Mouse (Mus musculus) layer of hippocampus, postnatal 14 days (tissue): ENCODE measurements around the gene Lgals8. TPM values are rescaled to one million over a fixed set of nuclear protein-coding genes. Genes with fewer than 3 reads are reported as not detected.

Experiments
- DNase-seq, 2 experiments: peaks; one replicate each; pipeline ENCODE4 v3.0.0; 2021 to 2022; ENCODE audit warnings: low spot score in 2 of 2, mixed read lengths in 1 of 2
- total RNA-seq, 2 experiments: library from RNA; stranded (reverse); gene quantifications; 2 replicates each; pipeline ENCODE4 v1.2.3; 2021

Lgals8 gene
- total RNA-seq, 2 experiments from 2014 or later, result 27.9 to 35.8 TPM

DNA sequence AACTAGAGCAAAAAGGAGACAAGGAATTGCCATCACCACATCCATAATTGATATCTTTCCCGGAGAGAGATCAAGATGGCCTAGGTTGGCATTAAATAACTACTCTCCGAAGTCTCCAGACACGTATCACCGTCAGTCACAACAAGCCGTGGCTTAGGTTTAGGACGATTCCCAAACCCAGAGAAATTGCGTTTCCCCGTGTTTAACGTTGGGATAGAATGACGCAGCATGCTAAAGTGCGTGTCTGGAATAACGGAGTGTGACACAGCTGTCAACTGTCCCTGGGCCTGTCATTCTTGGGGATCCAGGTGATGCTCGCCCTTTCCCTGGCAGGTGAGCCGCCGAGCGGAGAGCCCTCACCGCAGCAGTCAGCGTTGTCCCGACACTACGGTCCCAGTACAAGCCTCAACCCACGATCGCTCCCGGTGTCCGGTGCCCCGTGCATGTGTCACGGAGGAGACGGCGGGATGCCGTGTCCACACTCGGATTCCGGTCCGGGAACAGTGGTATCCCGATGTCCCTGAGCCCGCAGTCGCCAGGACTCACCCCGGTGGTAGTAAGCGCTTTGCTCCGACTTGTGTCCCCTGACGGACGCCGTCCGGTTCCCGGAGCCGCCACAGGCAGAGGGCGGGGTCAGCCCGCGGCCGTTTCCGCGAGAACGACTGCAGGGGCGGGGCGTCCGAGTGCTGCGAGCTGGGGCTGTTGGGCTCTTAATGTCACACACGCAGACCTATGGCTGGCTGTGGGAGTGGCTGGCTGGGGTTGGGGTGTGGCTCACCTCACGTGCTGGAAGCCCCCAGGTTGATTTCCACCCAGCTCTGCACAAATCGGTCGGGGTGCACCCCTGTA, 3.6 kb downstream of the Lgals8 start:
- DNase-seq, result peak; percentile 79 to 87

- peak in 1 of 2 experiments; percentile 62 for DNase-seq
Measured at GRCm38 (mm10) chr13:12460443-12460842, 4.3 kb downstream of the Lgals8 start.

DNA sequence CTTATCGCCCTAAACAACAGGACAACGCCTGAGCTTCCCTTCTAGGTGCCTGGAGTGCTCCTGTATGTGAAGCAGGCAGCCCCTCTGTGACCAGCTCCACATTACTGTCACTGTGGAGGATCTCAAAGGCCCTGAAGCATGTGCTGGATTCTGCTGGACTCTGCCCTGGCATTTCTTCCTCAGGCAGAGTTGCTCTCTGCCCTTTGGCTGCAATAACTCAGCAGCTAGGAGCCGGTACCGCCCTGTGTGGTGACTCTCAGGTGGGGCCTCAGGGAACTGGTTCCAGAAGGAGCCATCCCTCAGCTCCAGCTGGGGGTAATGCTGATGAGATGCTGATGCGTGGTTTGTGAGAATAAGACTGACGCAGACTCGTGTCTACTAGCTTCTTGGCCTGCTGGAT, 8.0 kb downstream of the Lgals8 start:
- no peak for DNase-seq

DNA sequence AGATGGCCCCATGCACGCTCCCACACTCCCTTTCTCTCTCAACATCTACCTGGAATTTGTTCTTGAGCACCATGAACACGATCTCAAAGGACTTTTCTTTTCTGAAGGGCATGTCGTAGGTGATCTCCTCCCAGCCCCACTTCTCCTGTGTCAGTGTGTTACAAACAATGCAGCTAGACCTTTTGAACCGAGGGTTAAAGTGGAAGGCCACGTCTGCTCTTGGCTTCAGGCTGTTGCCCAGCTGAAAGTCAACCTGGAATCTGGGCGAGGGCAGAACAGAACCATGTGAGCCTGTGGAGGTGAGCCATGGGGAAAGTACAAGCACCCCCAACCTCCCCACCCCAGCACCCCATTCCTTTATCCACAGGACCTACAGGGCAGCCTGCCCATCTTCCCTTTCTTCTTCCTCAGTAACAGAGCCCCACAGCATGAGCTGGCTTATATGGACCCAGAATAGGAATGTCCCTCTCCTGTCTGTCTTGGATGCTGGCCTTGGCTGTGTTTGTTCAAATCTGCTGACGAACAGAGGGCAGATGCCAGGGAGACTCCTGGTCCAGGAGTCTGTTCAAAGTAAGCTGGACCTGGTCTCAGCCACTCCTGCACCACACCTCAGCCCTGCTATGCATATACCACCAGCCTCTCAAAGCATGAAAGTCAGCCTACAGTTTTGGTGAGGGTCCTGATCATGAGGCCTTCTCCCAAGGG, 9.9 kb downstream of the Lgals8 start:
- DNase-seq, result no peak

DNA sequence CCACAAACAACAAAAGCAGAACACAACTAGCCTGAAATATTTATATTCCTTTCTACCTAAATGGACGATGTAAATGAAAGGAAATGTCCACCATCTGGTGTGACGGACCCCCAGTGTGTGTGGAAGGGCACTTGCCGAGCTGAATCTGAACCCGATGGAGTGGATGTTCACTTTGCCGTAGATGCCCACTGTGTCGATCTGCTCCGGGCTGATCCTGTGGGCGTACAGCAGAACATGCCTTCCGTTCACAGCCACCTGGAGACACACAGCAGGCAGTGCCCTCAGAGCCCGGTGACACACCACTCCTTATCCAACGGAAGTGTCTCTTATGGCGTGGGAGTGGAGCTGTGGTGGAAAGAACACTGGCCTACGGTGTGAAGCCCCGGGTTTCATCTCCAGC, 11.6 kb downstream of the Lgals8 start:
- DNase-seq, result no peak

GRCm38 (mm10) chr13:12442008-12442587, 22.6 kb downstream of the Lgals8 start:
- peak; percentile 29 to 70 for DNase-seq

DNA sequence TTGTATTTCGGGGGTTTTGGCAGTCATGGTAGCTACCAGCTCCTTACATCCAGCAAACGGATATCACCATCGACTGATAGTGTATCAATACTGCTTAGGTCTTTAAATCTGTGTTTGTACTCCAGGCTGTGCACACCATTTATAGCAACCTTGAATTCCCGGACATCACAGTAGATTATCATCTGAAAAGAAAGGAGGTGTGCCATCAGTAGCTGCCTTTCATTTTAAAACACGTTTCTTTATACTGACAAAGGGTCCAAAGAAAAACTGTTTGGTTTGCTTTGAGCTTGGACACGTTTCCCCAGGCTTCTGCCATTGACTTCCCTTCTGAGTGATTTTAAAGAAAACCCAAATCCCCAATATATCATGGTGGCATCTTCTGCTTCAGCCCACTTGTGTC, 23.9 kb downstream of the Lgals8 start:
- DNase-seq, result no peak

- DNase-seq, result peak in 1 of 2 experiments; percentile 34
Measured at GRCm38 (mm10) chr13:12439586-12439985, 25.2 kb downstream of the Lgals8 start.

- DNase-seq, result no peak
Measured at GRCm38 (mm10) chr13:12433843-12434242, 30.9 kb downstream of the Lgals8 start.

- DNase-seq, result no peak
Measured at GRCm38 (mm10) chr13:12428556-12428955, 36.2 kb downstream of the Lgals8 start.

- DNase-seq, result no peak
Measured at GRCm38 (mm10) chr13:12420596-12420995, 44.1 kb downstream of the Lgals8 start.

- DNase-seq, result peak in 1 of 2 experiments; percentile 33
Measured at GRCm38 (mm10) chr13:12412016-12412415, 52.7 kb downstream of the Lgals8 start.

DNA sequence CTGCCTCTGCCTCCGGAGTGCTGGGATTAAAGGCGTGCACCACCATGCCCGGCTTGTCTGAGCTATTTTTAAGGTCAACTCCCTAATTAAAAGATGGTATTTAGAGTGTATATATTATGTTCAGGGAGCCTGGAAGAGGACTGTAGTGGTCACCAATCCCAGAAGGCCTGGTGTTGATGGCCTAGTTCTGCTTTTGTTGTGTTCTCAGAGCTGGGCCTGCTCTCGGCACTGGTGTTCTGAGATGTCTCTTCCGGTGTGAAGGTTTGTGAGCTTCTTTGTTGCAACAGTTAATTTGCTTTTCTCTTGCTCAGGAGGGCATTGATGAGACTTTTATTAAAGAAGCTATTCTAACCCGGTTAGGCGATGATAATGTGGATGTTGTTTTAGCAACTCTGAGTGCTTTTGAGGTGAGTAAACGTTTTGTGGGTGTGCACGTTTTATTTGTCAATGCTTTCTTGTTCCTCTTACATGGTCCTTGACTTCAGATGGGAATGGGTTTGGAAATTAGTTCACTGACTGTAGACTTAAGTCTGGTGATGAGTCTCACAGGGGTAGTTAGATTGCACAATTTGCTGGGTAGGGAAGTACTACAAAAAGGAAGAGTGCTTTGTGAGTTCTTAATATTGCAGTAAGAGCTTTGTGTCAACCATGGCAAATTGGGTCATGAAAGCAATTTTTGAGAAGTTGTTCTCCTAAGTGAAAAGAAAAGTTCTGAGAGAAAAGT, 56.2 kb downstream of the Lgals8 start:
- no peak for DNase-seq

GRCm38 (mm10) chr13:12395571-12395970, 69.2 kb downstream of the Lgals8 start:
- no peak for DNase-seq

GRCm38 (mm10) chr13:12394609-12395505, 69.9 kb downstream of the Lgals8 start, which contains the start of gene Heatr1:
Gene Heatr1 (plus strand): TSS chr13:12395027.
- DNase-seq, result peak; percentile 92 to 97

Other genes starting within 250 kb of the Lgals8 start
- 10 to 100 TPM; 17.9 to 18.3 TPM for gene Mtr, start 206.8 kb downstream of the Lgals8 start, total RNA-seq
- gene Actn2, start 124.2 kb downstream of the Lgals8 start, total RNA-seq, result 10 to 100 TPM; 21.8 to 23.3 TPM
- gene Heatr1, start 69.9 kb downstream of the Lgals8 start, total RNA-seq, result 10 to 100 TPM; 24.1 to 26.0 TPM
- gene Edaradd, start 55.5 kb upstream of the Lgals8 start, total RNA-seq, result under 1 TPM; 0.69 to 0.78 TPM
- 10 to 100 TPM; 11.2 TPM for gene Ero1lb, start 100.9 kb upstream of the Lgals8 start, total RNA-seq